Mouse (Mus musculus) bone marrow macrophage, adult 2 months (primary cell): ENCODE measurements at regions not wholly inside any gene's neighbourhood (a gene's known extent, or its start where the extent isn't known, plus 50 kb on each side); places are given as distances from the start of the nearest gene placed in this dataset.
A peak's percentile ranks its signal among the peaks of the same experiment; 100 is the strongest.

ENCODE experiments used
- H3K27ac ChIP-seq: 2 replicates; pipeline ENCODE4 v1.5.1; 2012; ENCODE audit warnings: low read depth, low read length; ENCODE audit not compliant: insufficient read depth
- H3K4me1 ChIP-seq: 2 replicates; pipeline ENCODE4 v1.6.1; 2012; ENCODE audit warnings: low read length; ENCODE audit not compliant: control insufficient read depth, insufficient read depth
- H3K4me3 ChIP-seq: 2 replicates; pipeline ENCODE4 v1.5.1; 2012; ENCODE audit warnings: mild to moderate bottlenecking, low read length, moderate library complexity; ENCODE audit not compliant: insufficient read depth
- CTCF ChIP-seq: IDR thresholded peaks from 2 replicates; pipeline ENCODE4 v1.5.1; 2012; ENCODE audit warnings: low read depth, mild to moderate bottlenecking, low read length, moderate library complexity
- POLR2A ChIP-seq: IDR thresholded peaks from 2 replicates; pipeline ENCODE4 v1.6.1; 2012; ENCODE audit warnings: mild to moderate bottlenecking, low read depth, low read length, borderline replicate concordance

DNA sequence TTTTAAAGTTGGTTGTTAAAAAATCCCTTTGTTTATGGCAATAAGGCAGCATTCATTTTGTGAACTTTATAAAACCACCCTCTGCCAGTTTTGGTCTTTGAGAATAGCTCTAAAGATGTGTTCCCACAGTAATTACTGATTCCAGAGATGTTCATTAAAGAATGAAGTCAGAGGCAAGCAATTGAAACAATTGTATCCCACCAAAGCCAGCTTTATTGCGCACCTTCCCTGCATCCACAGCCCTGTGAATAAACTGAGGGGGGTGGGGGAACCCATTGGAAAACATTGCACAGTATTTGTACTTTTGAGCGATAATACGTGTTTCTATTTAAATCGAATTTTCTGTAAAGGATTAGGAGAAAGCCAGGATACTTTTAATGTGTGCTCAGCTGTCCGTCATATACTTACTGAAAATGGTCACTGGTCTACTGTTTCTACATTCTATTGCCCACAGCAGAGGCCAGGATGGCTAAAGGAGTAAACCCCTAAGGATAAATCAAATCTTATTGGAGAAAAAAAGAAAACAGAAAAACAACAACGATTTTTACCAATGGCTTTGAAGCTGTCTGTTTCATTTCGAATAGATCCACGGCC, 278.3 kb downstream of the Usp25 start:
- TF ChIP-seq CTCF (no peak), POLR2A (no peak)
- Histone ChIP-seq H3K4me3 (no peak overlapping the region), H3K4me1 (no peaks in the 10 kb centered on the region), H3K27ac (no peak overlapping the region)

DNA sequence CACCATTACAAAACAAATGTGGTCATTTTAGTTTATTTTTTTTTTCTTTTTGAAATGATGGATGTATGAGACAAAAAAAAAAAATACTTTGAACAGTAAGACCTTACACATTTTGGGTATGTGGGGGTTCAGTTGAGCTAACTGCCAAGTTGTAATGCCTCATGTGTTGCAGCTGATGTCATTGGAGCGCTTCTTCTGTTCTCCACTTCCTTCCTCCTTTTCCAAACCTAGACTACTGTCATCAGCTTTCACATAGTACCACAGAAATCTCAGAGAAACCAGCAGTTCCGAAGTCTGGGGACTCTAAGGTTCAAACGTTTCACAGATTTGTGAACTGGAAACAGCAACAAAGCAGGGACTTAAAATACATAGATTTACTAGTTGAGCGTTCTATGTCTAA, 270.7 kb downstream of the Usp25 start:
- H3K27ac ChIP-seq = peak overlapping the region; percentile 22; the same call in 1 of the 2 replicates
- H3K4me1 ChIP-seq = peaks cover 20% of the 10 kb centered on the region
- no peak for TF ChIP-seq CTCF
- TF ChIP-seq POLR2A = no peak
- no peak overlapping the region for H3K4me3 ChIP-seq

DNA sequence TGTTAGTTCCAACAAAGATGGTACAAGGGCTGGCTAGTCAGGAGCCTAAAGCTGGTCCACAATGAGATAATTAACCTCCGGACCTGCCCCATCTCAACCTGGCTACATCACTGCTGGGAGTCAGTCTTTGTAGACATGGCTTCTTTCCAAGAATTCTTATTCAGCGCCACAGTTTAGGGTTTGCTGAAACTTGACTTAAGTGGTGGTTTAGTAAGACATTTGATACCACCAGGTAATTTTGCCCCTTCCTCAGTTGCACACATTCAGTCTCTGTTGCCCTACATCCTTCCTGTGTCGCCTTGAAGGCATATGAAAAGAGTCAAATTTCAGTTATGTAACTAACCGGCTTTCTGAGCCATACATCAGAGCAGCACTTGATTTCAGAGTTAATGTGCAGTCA, 266.4 kb downstream of the Usp25 start:
- Histone ChIP-seq H3K4me1 (peaks cover 24% of the 10 kb centered on the region), H3K27ac (no peak overlapping the region), H3K4me3 (no peak overlapping the region)
- TF ChIP-seq POLR2A = no peak
- TF ChIP-seq CTCF = no peak

DNA sequence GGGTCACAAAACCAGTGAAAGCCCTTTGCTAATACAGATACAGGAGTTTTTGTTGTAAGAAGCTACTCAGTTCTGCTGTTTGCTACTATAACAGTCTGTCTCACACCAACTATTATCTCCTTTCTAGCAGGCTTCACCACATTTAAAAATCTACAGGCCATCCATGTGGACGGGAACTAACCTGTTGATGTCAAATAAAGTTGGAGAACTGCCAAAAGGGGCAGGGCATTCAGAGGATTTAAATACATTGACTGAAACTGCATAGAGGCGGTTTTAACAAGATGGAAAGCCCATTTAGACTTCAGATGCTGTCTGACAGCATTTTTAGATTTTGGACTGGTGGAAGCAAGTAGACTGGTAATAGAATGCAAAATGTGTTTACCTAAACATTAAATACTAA, 266.0 kb downstream of the Usp25 start:
- H3K27ac ChIP-seq = no peak overlapping the region
- H3K4me1 ChIP-seq = peaks cover 22% of the 10 kb centered on the region
- no peak overlapping the region for H3K4me3 ChIP-seq
- TF ChIP-seq CTCF (no peak), POLR2A (no peak)

DNA sequence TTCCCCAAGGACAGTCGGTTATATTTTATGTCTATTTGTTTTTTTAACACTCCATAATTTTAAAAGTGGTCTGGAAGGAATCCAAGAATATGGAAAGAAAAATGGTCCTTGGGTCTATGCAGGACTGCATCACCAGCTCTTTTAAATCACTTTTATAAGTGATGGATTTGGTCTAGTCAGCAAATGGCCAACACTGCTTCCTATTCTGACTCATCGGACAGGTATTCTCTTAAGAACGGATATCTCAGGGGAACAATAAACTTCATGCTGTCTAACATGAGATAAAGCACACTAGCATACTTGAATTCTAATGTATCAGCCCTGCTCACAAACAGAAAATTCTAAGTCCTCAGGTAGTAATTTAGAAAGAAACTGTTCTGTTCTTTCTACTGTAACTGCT, 259.8 kb downstream of the Usp25 start:
- no peak overlapping the region for H3K27ac ChIP-seq
- 0 out of 2 replicates have a peak, but pooled peaks cover 2% of the 10 kb centered on the region for H3K4me1 ChIP-seq
- TF ChIP-seq POLR2A (no peak), CTCF (no peak)
- H3K4me3 ChIP-seq = no peak overlapping the region

DNA sequence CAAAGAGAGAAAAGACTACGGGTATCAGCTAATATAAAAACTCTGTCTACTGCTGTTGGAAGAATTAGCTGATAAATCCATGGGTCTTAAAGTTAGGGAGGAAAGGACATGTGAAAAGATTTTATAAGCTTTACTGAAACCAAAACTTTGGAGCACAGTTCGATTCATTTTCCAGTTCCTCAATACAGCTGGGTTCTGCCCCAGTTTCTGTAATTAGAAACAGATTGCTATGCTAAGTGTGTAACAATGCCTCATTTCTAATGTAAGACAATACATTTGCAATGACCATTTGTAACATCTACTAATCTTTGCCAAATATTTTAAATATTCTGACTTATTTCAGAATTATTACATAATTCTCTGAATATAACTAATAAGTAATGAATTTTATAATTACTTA, 255.4 kb downstream of the Usp25 start:
- Histone ChIP-seq H3K4me1 (peaks cover 7% of the 10 kb centered on the region), H3K4me3 (no peak overlapping the region), H3K27ac (peak overlapping the region; percentile 26; the same call in 1 of the 2 replicates)
- TF ChIP-seq CTCF = no peak
- TF ChIP-seq POLR2A = no peak

DNA sequence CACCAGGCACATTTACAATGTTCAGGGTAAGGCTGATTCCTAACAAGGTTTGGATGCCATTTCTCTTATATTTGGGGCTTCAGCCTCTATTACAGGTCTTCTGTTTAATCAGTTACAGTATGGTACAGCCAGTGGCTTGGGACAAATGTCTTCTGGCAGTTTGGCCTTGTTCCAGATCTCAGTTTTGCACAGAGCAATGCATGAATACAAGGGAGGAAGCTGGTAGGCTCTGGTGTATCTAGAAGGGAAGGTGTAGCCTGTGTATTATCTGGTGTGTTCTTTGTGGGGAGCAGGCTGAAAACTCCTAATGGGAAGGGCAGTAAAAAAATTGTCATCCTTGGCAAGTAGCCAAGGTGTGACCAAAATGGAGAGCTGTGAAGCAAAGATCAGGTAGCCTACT, 254.2 kb downstream of the Usp25 start:
- TF ChIP-seq POLR2A (no peak), CTCF (no peak)
- H3K27ac ChIP-seq = no peak overlapping the region
- no peak overlapping the region for H3K4me3 ChIP-seq
- peaks cover 7% of the 10 kb centered on the region for H3K4me1 ChIP-seq

DNA sequence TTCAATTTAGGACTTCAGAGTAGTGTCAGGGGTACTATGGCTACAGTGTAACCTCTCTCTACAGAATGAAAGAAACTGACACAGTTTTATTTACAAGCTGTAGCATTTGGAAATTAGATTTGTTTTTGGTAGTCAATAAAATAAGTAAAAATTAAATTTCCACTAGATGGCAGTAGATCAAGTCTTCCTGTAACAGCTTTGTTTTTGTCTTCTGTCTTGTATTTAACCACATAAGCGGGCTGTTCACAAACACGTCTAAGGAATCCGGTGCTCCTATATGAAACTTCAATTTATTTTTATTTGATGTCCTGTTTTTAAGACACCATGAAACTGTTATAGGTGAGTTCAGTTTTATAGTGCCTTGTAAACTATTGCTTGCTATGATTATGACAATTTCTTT, 238.8 kb downstream of the Usp25 start:
- H3K4me1 ChIP-seq = peaks cover 8% of the 10 kb centered on the region
- H3K4me3 ChIP-seq = no peak overlapping the region
- H3K27ac ChIP-seq = no peak overlapping the region
- TF ChIP-seq POLR2A (no peak), CTCF (no peak)

DNA sequence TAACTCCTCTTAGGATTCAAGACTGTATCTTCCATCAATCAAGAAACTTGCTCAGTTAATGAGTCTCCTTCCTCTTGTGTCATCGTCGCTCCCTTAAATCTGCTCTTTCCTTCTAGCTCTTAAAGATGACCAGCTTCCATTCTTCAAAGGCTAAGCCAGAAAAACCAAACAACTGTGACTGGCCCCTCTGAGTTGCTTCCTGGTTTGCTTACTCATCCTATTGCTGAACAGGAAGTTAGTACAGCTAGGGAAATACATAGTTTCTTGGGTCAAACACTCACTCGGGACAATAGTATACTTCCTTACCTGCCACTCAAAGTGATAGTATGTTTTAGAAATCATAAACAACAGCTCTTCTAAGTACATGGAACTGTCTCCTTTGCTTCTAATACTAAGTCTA, 237.9 kb downstream of the Usp25 start:
- peak overlapping the region; percentile 56 for H3K27ac ChIP-seq
- no peak for TF ChIP-seq POLR2A
- TF ChIP-seq CTCF = no peak

DNA sequence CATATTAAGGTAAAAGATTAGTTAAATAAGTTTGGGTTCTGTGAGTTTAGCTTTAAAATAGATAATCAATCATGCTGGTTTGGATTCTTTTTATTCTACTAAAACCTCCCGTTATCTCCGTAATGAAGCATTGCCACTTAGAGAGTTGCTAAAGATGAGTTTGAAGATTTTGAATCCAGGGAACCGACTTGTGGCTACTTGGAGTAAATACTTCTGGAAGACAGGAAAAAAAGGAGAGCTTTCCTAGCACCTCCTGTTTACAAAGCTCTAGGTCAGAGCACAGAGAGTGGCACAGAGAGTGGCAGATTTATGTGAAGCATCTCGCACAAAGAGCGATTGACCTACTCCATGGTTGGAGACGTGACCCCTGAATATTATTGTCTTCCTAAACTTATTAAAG, 227.4 kb downstream of the Usp25 start:
- no peak overlapping the region for H3K4me3 ChIP-seq
- H3K4me1 ChIP-seq = no peaks in the 10 kb centered on the region
- TF ChIP-seq POLR2A (no peak), CTCF (no peak)
- no peak overlapping the region for H3K27ac ChIP-seq

More for the DNA sequence above, 237.9 kb downstream of the Usp25 start:
- no peak overlapping the region for H3K4me3 ChIP-seq
- peaks cover 8% of the 10 kb centered on the region for H3K4me1 ChIP-seq
